ENCODE assay signal across 31 mouse cellular contexts in genomic region chr14:71723526-71723925, GRCm38 (mm10).
DNase-seq lines count a peak whose midpoint lies in the region; ATAC-seq and TF ChIP-seq lines count a peak whose summit lies in the region.
"Had no signal": no experiment of that assay in that cellular context is flagged by ENCODE, and none has a peak within 500 bp of the region (broad histone marks: within the 10 kb centered on the region; RNA-seq: fewer than 3 reads in every experiment).

No protein-coding gene starts in this region.

- H3K36me3 ChIP-seq in kidney, postnatal 0 days (ENCODE audit: insufficient read depth, low read length): no peaks in the 10 kb centered on the region
- no peaks in the 10 kb centered on the region for H3K36me3 ChIP-seq in lung, embryonic 14.5 days (ENCODE audit: insufficient read depth)
- H3K36me3 ChIP-seq: embryonic facial prominence, embryonic 12.5 days; forebrain, embryonic 10.5 days; forebrain, embryonic 15.5 days; limb, embryonic 15.5 days; liver, embryonic 13.5 days; midbrain, embryonic 12.5 days; neural tube, embryonic 12.5 days had no signal

- no peak for ATAC-seq in kidney, postnatal 0 days (replicated peaks; ENCODE audit: low FRiP score, low read depth)
- ATAC-seq in lung, embryonic 14.5 days (ENCODE audit: insufficient read depth): no peak
- ATAC-seq: forebrain, embryonic 15.5 days; hindbrain, embryonic 16.5 days had no signal

- no peak overlapping the region for H3K4me2 ChIP-seq in kidney, postnatal 0 days (ENCODE audit: low read length)
- no peak overlapping the region for H3K4me2 ChIP-seq in lung, embryonic 14.5 days
- H3K4me2 ChIP-seq: embryonic facial prominence, embryonic 12.5 days; forebrain, embryonic 15.5 days; heart, embryonic 11.5 days; limb, embryonic 15.5 days; liver, embryonic 13.5 days; midbrain, embryonic 12.5 days; neural tube, embryonic 12.5 days had no signal

- no peaks in the 10 kb centered on the region for H3K27me3 ChIP-seq in kidney, postnatal 0 days (ENCODE audit: insufficient read depth, low read length)
- no peaks in the 10 kb centered on the region for H3K27me3 ChIP-seq in lung, embryonic 14.5 days (ENCODE audit: insufficient read depth, low read length)
- H3K27me3 ChIP-seq: embryonic facial prominence, embryonic 12.5 days; forebrain, embryonic 15.5 days; limb, embryonic 15.5 days; liver, embryonic 13.5 days; midbrain, embryonic 12.5 days; neural tube, embryonic 12.5 days had no signal

- no peaks in the 10 kb centered on the region for H3K4me1 ChIP-seq in kidney, postnatal 0 days (replicated peaks; ENCODE audit: insufficient read depth, low read length)
- no peaks in the 10 kb centered on the region for H3K4me1 ChIP-seq in lung, embryonic 14.5 days (ENCODE audit: insufficient read depth)
- no peaks in the 10 kb centered on the region for H3K4me1 ChIP-seq in lung, adult 2 months (ENCODE audit: control insufficient read depth, insufficient read depth, low read length)
- H3K4me1 ChIP-seq: embryonic facial prominence, embryonic 12.5 days; forebrain, embryonic 10.5 days; forebrain, embryonic 15.5 days; liver, embryonic 13.5 days; midbrain, embryonic 12.5 days; neural tube, embryonic 12.5 days had no signal

- 46% methylated on average over 2 of the region's 2 CpGs for WGBS in kidney, postnatal 0 days
- 16% methylated on average over 2 of the region's 2 CpGs for WGBS in lung, embryonic 14.5 days
- 22% methylated on average over 2 of the region's 2 CpGs for WGBS in lung, adult 2 months

- no peak overlapping the region for H3K27ac ChIP-seq in kidney, postnatal 0 days
- H3K27ac ChIP-seq in lung, embryonic 14.5 days (ENCODE audit: low read depth): no peak overlapping the region
- H3K27ac ChIP-seq: embryonic facial prominence, embryonic 12.5 days; forebrain, embryonic 10.5 days; forebrain, embryonic 15.5 days; gastrocnemius, adult 2 months; layer of hippocampus, adult 2 months; limb, embryonic 15.5 days; liver, embryonic 13.5 days; midbrain, embryonic 12.5 days; neural tube, embryonic 12.5 days; stomach, postnatal 0 days had no signal

- no peak overlapping the region for H3K9ac ChIP-seq in kidney, postnatal 0 days (ENCODE audit: low read depth, low read length)
- H3K9ac ChIP-seq in lung, embryonic 14.5 days: no peak overlapping the region
- H3K9ac ChIP-seq: embryonic facial prominence, embryonic 12.5 days; forebrain, embryonic 15.5 days; limb, embryonic 15.5 days; liver, embryonic 13.5 days; midbrain, embryonic 12.5 days; neural tube, embryonic 12.5 days had no signal

- DNase-seq in embryo, embryonic 11 days: peak; percentile 5
- no peak for DNase-seq in embryo, embryonic 10.5 days (ENCODE audit: low spot score)
- DNase-seq in kidney, postnatal 0 days (ENCODE audit: low spot score): peak; percentile 70
- DNase-seq in kidney, postnatal 25 days: no peak
- peak; percentile 57 for DNase-seq in lung, embryonic 14.5 days
- DNase-seq in lung, adult 2 months: no peak
- no peak for DNase-seq in spleen, postnatal 4 days (ENCODE audit: low spot score in 2 of 2)
- DNase-seq: adrenal gland, postnatal 14 days; cerebellum, adult 11-12 months; gastrocnemius, adult 2 months; gastrocnemius, postnatal 36 days; heart, adult 18-20 months; kidney, adult 8-10 months; liver, embryonic 13.5 days; lung, adult 18-20 months; lung, postnatal 14 days; right cerebral cortex, adult 18-20 months; spleen, adult 18-20 months; thymus, adult 18-20 months; thymus, postnatal 25 days had no signal

- H3K4me3 ChIP-seq in kidney, postnatal 0 days (replicated peaks; ENCODE audit: low read depth, low read length): no peak overlapping the region
- H3K4me3 ChIP-seq in lung, embryonic 14.5 days (ENCODE audit: low read depth, low read length): no peak overlapping the region
- no peak overlapping the region for H3K4me3 ChIP-seq in lung, adult 2 months (replicated peaks; ENCODE audit: extremely low read depth, low read depth, low read length)
- H3K4me3 ChIP-seq: embryonic facial prominence, embryonic 12.5 days; forebrain, embryonic 10.5 days; forebrain, embryonic 15.5 days; gastrocnemius, adult 2 months; layer of hippocampus, adult 2 months; limb, embryonic 15.5 days; liver, embryonic 13.5 days; midbrain, embryonic 12.5 days; myocyte; neural tube, embryonic 12.5 days had no signal

- no peak for TF ChIP-seq POLR2A in lung, adult 2 months (IDR thresholded peaks at IDR 0.05; ENCODE audit: borderline replicate concordance, extremely low read depth, low read depth, low read length)

- H3K9me3 ChIP-seq in kidney, postnatal 0 days (replicated peaks; ENCODE audit: low read length): no peaks in the 10 kb centered on the region
- H3K9me3 ChIP-seq in lung, embryonic 14.5 days (ENCODE audit: low read depth, low read length): no peaks in the 10 kb centered on the region
- H3K9me3 ChIP-seq: embryonic facial prominence, embryonic 12.5 days; forebrain, embryonic 10.5 days; forebrain, embryonic 15.5 days; limb, embryonic 15.5 days; liver, embryonic 13.5 days; midbrain, embryonic 12.5 days; neural tube, embryonic 12.5 days had no signal

- no peak for TF ChIP-seq CTCF in kidney, postnatal 0 days (IDR thresholded peaks at IDR 0.05; ENCODE audit: low read depth)
- no peak for TF ChIP-seq CTCF in lung, embryonic 14.5 days (IDR thresholded peaks at IDR 0.05; ENCODE audit: low read depth)
- TF ChIP-seq CTCF in lung, adult 2 months (IDR thresholded peaks at IDR 0.05; ENCODE audit: insufficient read depth, low read length): no peak

Comparison
In these comparisons a context has a peak if more than half of its experiments do, and no peak if none do; other contexts are left out.
1. DNase-seq: peak in embryo, embryonic 11 days (single experiment), kidney, postnatal 0 days (single experiment) and lung, embryonic 14.5 days (single experiment); none in embryo, embryonic 10.5 days (single experiment), kidney, postnatal 25 days (0 of 2), lung, adult 2 months (single experiment) and spleen, postnatal 4 days (0 of 2).